Mouse (Mus musculus): ENCODE results near the gene Fn3k. TPM values are rescaled to one million over a fixed set of nuclear protein-coding genes. Genes with fewer than 3 reads are reported as not detected.

Fn3k gene
- polyA plus RNA-seq, 1 experiment = 9.5 TPM

- Histone ChIP-seq H3K27ac (ENCODE audit: control insufficient read depth, insufficient read depth, low read length) (no peak within 1 kb of the TSS), H3K4me3 (ENCODE audit: control insufficient read depth, insufficient read depth, low read length) (peak within 1 kb of the TSS; percentile 80), H3K36me3 (ENCODE audit: control insufficient read depth, insufficient read depth, low read length) (no peaks in the 10 kb centered on the region), H3K4me1 (replicated peaks; ENCODE audit: control insufficient read depth, insufficient read depth, low read length) (peaks cover 9% of the 10 kb centered on the region), H3K27me3 (ENCODE audit: control insufficient read depth, insufficient read depth, low read length) (no peaks in the 10 kb centered on the region)
- TF ChIP-seq CTCF (IDR thresholded peaks at IDR 0.05; ENCODE audit: borderline replicate concordance, control insufficient read depth, extremely low read depth, insufficient read depth, low read length, poor library complexity) (peak; percentile 14; the same call in 1 of the 2 replicates), POLR2A (IDR thresholded peaks at IDR 0.05; ENCODE audit: control insufficient read depth, extremely low read depth, insufficient read depth, low read length, poor library complexity) (peak; percentile 76)
- DNase-seq = peak; percentile 99
- 5% methylated on average over 28 of the region's 28 CpGs for WGBS
These were observed 13.7 kb upstream of the Fn3k start, which contains the start of gene Fn3krp for GRCm38 (mm10) chr11:121420830-121421552. Gene Fn3krp (plus strand): TSS chr11:121421401.

GRCm38 (mm10) chr11:121421553-121422173 lies 13.1 kb upstream of the Fn3k start:
- under 1% methylated on average over 28 of the region's 28 CpGs for WGBS
- H3K27ac ChIP-seq (ENCODE audit: control insufficient read depth, insufficient read depth, low read length) = no peak overlapping the region

DNA sequence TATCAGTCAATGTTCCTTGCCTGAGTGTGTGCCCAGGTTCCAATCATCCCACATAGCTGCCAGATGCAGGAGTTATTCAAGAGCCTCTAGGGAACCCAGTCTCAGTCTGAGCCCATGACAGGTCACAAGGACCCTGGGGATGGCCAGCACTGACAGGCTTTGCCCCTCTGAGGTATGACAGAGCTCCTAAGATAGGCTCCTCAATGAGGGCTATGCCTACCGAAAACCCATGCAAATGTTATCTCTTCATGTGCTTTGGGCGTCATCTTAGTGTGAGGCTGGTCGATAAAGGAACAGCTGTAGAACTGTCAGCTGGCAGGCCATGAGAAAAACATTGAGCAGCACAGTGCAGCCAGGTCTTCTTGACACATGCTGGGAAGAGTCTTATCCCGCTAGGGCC lies 1.3 kb upstream of the Fn3k start:
- no peak for DNase-seq
- Histone ChIP-seq H3K36me3 (ENCODE audit: control insufficient read depth, insufficient read depth, low read length) (no peaks in the 10 kb centered on the region), H3K27me3 (ENCODE audit: control insufficient read depth, insufficient read depth, low read length) (no peaks in the 10 kb centered on the region), H3K4me3 (ENCODE audit: control insufficient read depth, insufficient read depth, low read length) (no peak overlapping the region), H3K27ac (ENCODE audit: control insufficient read depth, insufficient read depth, low read length) (no peak overlapping the region), H3K4me1 (replicated peaks; ENCODE audit: control insufficient read depth, insufficient read depth, low read length) (peaks cover 14% of the 10 kb centered on the region)
- 94% methylated on average over 4 of the region's 4 CpGs for WGBS
- TF ChIP-seq CTCF (IDR thresholded peaks at IDR 0.05; ENCODE audit: borderline replicate concordance, control insufficient read depth, extremely low read depth, insufficient read depth, low read length, poor library complexity) (no peak), POLR2A (IDR thresholded peaks at IDR 0.05; ENCODE audit: control insufficient read depth, extremely low read depth, insufficient read depth, low read length, poor library complexity) (no peak)

More at GRCm38 (mm10) chr11:121421553-121422173, 13.1 kb upstream of the Fn3k start:
- Histone ChIP-seq H3K4me3 (ENCODE audit: control insufficient read depth, insufficient read depth, low read length) (peak overlapping the region; percentile 80), H3K4me1 (replicated peaks; ENCODE audit: control insufficient read depth, insufficient read depth, low read length) (peaks cover 9% of the 10 kb centered on the region), H3K27me3 (ENCODE audit: control insufficient read depth, insufficient read depth, low read length) (no peaks in the 10 kb centered on the region), H3K36me3 (ENCODE audit: control insufficient read depth, insufficient read depth, low read length) (no peaks in the 10 kb centered on the region)
- no peak for DNase-seq
- TF ChIP-seq POLR2A (IDR thresholded peaks at IDR 0.05; ENCODE audit: control insufficient read depth, extremely low read depth, insufficient read depth, low read length, poor library complexity) (0 out of 2 replicates have a peak, but pooled peaks have one; percentile 4), CTCF (IDR thresholded peaks at IDR 0.05; ENCODE audit: borderline replicate concordance, control insufficient read depth, extremely low read depth, insufficient read depth, low read length, poor library complexity) (peak; percentile 5; the same call in 1 of the 2 replicates)

GRCm38 (mm10) chr11:121437236-121437635 lies 2.5 kb downstream of the Fn3k start:
- H3K4me3 ChIP-seq (ENCODE audit: control insufficient read depth, insufficient read depth, low read length) = no peak overlapping the region
- no peak overlapping the region for H3K27ac ChIP-seq (ENCODE audit: control insufficient read depth, insufficient read depth, low read length)

DNA sequence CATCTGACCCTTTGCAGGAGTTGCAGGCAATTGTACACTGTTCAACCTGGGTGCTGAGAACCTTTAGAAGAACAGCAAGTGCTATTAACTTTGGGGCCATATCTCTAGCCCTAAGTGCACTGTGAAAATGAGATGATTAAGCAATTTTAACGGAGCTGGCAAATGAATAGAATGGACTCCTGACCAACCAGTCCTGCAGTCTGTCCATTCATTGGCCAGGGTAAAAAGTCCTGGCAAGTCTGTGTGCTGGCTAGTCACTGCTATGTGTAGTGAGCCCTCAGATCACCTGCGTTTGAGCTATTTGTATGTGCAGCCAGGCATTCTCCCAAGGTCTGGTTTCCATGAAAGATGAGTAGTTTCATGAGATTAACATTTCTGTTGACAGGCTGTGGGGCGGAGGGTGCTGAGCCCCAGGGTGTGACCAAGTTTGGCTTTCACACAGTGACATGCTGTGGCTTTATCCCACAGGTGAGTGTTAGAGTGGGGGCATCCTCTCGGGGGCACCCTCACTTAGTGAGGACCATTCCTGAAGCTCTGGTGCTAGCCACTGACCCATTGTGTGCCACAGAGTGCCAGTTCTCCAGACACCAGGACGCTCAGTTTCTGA lies 5.1 kb downstream of the Fn3k start:
- H3K27me3 ChIP-seq (ENCODE audit: control insufficient read depth, insufficient read depth, low read length) = no peaks in the 10 kb centered on the region
- no peak for TF ChIP-seq POLR2A (IDR thresholded peaks at IDR 0.05; ENCODE audit: control insufficient read depth, extremely low read depth, insufficient read depth, low read length, poor library complexity)
- no peak for TF ChIP-seq CTCF (IDR thresholded peaks at IDR 0.05; ENCODE audit: borderline replicate concordance, control insufficient read depth, extremely low read depth, insufficient read depth, low read length, poor library complexity)
- H3K27ac ChIP-seq (ENCODE audit: control insufficient read depth, insufficient read depth, low read length) = 0 out of 2 replicates have a peak overlapping the region, but pooled peaks have one; percentile 26
- no peaks in the 10 kb centered on the region for H3K36me3 ChIP-seq (ENCODE audit: control insufficient read depth, insufficient read depth, low read length)
- WGBS = 82% methylated on average over 5 of the region's 5 CpGs
- no peak overlapping the region for H3K4me3 ChIP-seq (ENCODE audit: control insufficient read depth, insufficient read depth, low read length)
- H3K4me1 ChIP-seq (replicated peaks; ENCODE audit: control insufficient read depth, insufficient read depth, low read length) = peaks cover 15% of the 10 kb centered on the region
- no peak for DNase-seq

More at GRCm38 (mm10) chr11:121437236-121437635, 2.5 kb downstream of the Fn3k start:
- H3K36me3 ChIP-seq (ENCODE audit: control insufficient read depth, insufficient read depth, low read length) = no peaks in the 10 kb centered on the region
- 97% methylated on average over 5 of the region's 5 CpGs for WGBS
- DNase-seq = no peak
- peaks cover 20% of the 10 kb centered on the region for H3K4me1 ChIP-seq (replicated peaks; ENCODE audit: control insufficient read depth, insufficient read depth, low read length)
- H3K27me3 ChIP-seq (ENCODE audit: control insufficient read depth, insufficient read depth, low read length) = no peaks in the 10 kb centered on the region
- TF ChIP-seq CTCF (IDR thresholded peaks at IDR 0.05; ENCODE audit: borderline replicate concordance, control insufficient read depth, extremely low read depth, insufficient read depth, low read length, poor library complexity) = no peak
- no peak for TF ChIP-seq POLR2A (IDR thresholded peaks at IDR 0.05; ENCODE audit: control insufficient read depth, extremely low read depth, insufficient read depth, low read length, poor library complexity)

- H3K36me3 ChIP-seq (ENCODE audit: control insufficient read depth, insufficient read depth, low read length) = no peaks in the 10 kb centered on the region
- H3K4me3 ChIP-seq (ENCODE audit: control insufficient read depth, insufficient read depth, low read length) = no peak overlapping the region
- TF ChIP-seq CTCF (IDR thresholded peaks at IDR 0.05; ENCODE audit: borderline replicate concordance, control insufficient read depth, extremely low read depth, insufficient read depth, low read length, poor library complexity) (no peak), POLR2A (IDR thresholded peaks at IDR 0.05; ENCODE audit: control insufficient read depth, extremely low read depth, insufficient read depth, low read length, poor library complexity) (no peak)
- no peak overlapping the region for H3K27ac ChIP-seq (ENCODE audit: control insufficient read depth, insufficient read depth, low read length)
- WGBS = 95% methylated on average over 4 of the region's 4 CpGs
- H3K27me3 ChIP-seq (ENCODE audit: control insufficient read depth, insufficient read depth, low read length) = no peaks in the 10 kb centered on the region
- H3K4me1 ChIP-seq (replicated peaks; ENCODE audit: control insufficient read depth, insufficient read depth, low read length) = peaks cover 6% of the 10 kb centered on the region
- no peak for DNase-seq
These were observed 6.9 kb downstream of the Fn3k start for GRCm38 (mm10) chr11:121441653-121442052.
